Mouse (Mus musculus): ENCODE data around the gene Akap13. TPM values are rescaled to one million over a fixed set of nuclear protein-coding genes. Genes with fewer than 3 reads are reported as not detected.

The Akap13 gene
- total RNA-seq, 1 experiment: 24.6 TPM

GRCm38 (mm10) chr7:75679631-75680030 lies 224.3 kb downstream of the Akap13 start:
- H3K27ac ChIP-seq (ENCODE audit: insufficient read depth, low read depth, low read length, poor library complexity, severe bottlenecking): no peak overlapping the region
- H3K4me3 ChIP-seq (ENCODE audit: insufficient read depth in 1 of 2, low read depth in 1 of 2, low read length in 2 of 2, poor library complexity in 1 of 2, severe bottlenecking in 1 of 2): no peak overlapping the region
- TF ChIP-seq HCFC1 (IDR thresholded peaks at IDR 0.05; ENCODE audit: borderline replicate concordance, insufficient read depth, low read length): no peak
- TF ChIP-seq ZNF384 (IDR thresholded peaks at IDR 0.05; ENCODE audit: low read depth, low read length): no peak
- no peak for TF ChIP-seq ZC3H11A (IDR thresholded peaks at IDR 0.05; ENCODE audit: borderline replicate concordance, low read depth, low read length)
- no peak for TF ChIP-seq MAFK (IDR thresholded peaks at IDR 0.05; ENCODE audit: insufficient read depth, low read depth, low read length)
- TF ChIP-seq CHD2 (IDR thresholded peaks at IDR 0.05; ENCODE audit: low read depth, low read length): no peak
- DNase-seq (ENCODE audit: low read depth, low spot score): no peak
- no peaks in the 10 kb centered on the region for H3K9me3 ChIP-seq (ENCODE audit: control insufficient read depth, insufficient read depth, low read depth, low read length)
- H3K9ac ChIP-seq (ENCODE audit: insufficient read depth, low read depth, low read length, poor library complexity, severe bottlenecking): no peak overlapping the region
- in situ Hi-C loops (cut with MboI; ENCODE audit: low sequenced_read_pairs in 2 of 2, unreplicated experiment in 2 of 2): no loop called here
- peaks cover 3% of the 10 kb centered on the region for H3K36me3 ChIP-seq (ENCODE audit: control insufficient read depth, insufficient read depth, low read length, poor library complexity, severe bottlenecking)
- H3K4me1 ChIP-seq (ENCODE audit: control insufficient read depth in 2 of 2, insufficient read depth in 2 of 2, low read length in 2 of 2, poor library complexity in 1 of 2): no peaks in the 10 kb centered on the region

- H3K27ac ChIP-seq (ENCODE audit: insufficient read depth, low read depth, low read length, poor library complexity, severe bottlenecking): no peak overlapping the region
- in situ Hi-C loops (cut with MboI; ENCODE audit: low sequenced_read_pairs in 2 of 2, unreplicated experiment in 2 of 2): no loop called here
These were observed 227.6 kb downstream of the Akap13 start for GRCm38 (mm10) chr7:75682901-75683300.

GRCm38 (mm10) chr7:75683410-75683809 lies 228.1 kb downstream of the Akap13 start:
- Histone ChIP-seq H3K27ac (ENCODE audit: insufficient read depth, low read depth, low read length, poor library complexity, severe bottlenecking) (no peak overlapping the region), H3K9me3 (ENCODE audit: control insufficient read depth, insufficient read depth, low read depth, low read length) (no peaks in the 10 kb centered on the region), H3K4me1 (ENCODE audit: control insufficient read depth in 2 of 2, insufficient read depth in 2 of 2, low read length in 2 of 2, poor library complexity in 1 of 2) (no peaks in the 10 kb centered on the region), H3K36me3 (ENCODE audit: control insufficient read depth, insufficient read depth, low read length, poor library complexity, severe bottlenecking) (no peaks in the 10 kb centered on the region), H3K9ac (ENCODE audit: insufficient read depth, low read depth, low read length, poor library complexity, severe bottlenecking) (no peak overlapping the region), H3K4me3 (ENCODE audit: insufficient read depth in 1 of 2, low read depth in 1 of 2, low read length in 2 of 2, poor library complexity in 1 of 2, severe bottlenecking in 1 of 2) (no peak overlapping the region)
- DNase-seq (ENCODE audit: low read depth, low spot score): no peak
- in situ Hi-C loops (cut with MboI; ENCODE audit: low sequenced_read_pairs in 2 of 2, unreplicated experiment in 2 of 2): no loop called here
- no peak for TF ChIP-seq HCFC1 (IDR thresholded peaks at IDR 0.05; ENCODE audit: borderline replicate concordance, insufficient read depth, low read length)
- no peak for TF ChIP-seq ZC3H11A (IDR thresholded peaks at IDR 0.05; ENCODE audit: borderline replicate concordance, low read depth, low read length)
- no peak for TF ChIP-seq CHD2 (IDR thresholded peaks at IDR 0.05; ENCODE audit: low read depth, low read length)
- no peak for TF ChIP-seq MAFK (IDR thresholded peaks at IDR 0.05; ENCODE audit: insufficient read depth, low read depth, low read length)
- no peak for TF ChIP-seq ZNF384 (IDR thresholded peaks at IDR 0.05; ENCODE audit: low read depth, low read length)

More at GRCm38 (mm10) chr7:75682901-75683300, 227.6 kb downstream of the Akap13 start:
- Histone ChIP-seq H3K9me3 (ENCODE audit: control insufficient read depth, insufficient read depth, low read depth, low read length) (no peaks in the 10 kb centered on the region), H3K4me3 (ENCODE audit: insufficient read depth in 1 of 2, low read depth in 1 of 2, low read length in 2 of 2, poor library complexity in 1 of 2, severe bottlenecking in 1 of 2) (no peak overlapping the region), H3K36me3 (ENCODE audit: control insufficient read depth, insufficient read depth, low read length, poor library complexity, severe bottlenecking) (no peaks in the 10 kb centered on the region), H3K9ac (ENCODE audit: insufficient read depth, low read depth, low read length, poor library complexity, severe bottlenecking) (no peak overlapping the region), H3K4me1 (ENCODE audit: control insufficient read depth in 2 of 2, insufficient read depth in 2 of 2, low read length in 2 of 2, poor library complexity in 1 of 2) (no peaks in the 10 kb centered on the region)
- no peak for DNase-seq (ENCODE audit: low read depth, low spot score)
- TF ChIP-seq ZNF384 (IDR thresholded peaks at IDR 0.05; ENCODE audit: low read depth, low read length): no peak
- TF ChIP-seq ZC3H11A (IDR thresholded peaks at IDR 0.05; ENCODE audit: borderline replicate concordance, low read depth, low read length): no peak
- TF ChIP-seq HCFC1 (IDR thresholded peaks at IDR 0.05; ENCODE audit: borderline replicate concordance, insufficient read depth, low read length): no peak

- in situ Hi-C loops (cut with MboI; ENCODE audit: low sequenced_read_pairs in 2 of 2, unreplicated experiment in 2 of 2): no loop called here
- H3K9ac ChIP-seq (ENCODE audit: insufficient read depth, low read depth, low read length, poor library complexity, severe bottlenecking): no peak overlapping the region
- H3K4me3 ChIP-seq (ENCODE audit: insufficient read depth in 1 of 2, low read depth in 1 of 2, low read length in 2 of 2, poor library complexity in 1 of 2, severe bottlenecking in 1 of 2): no peak overlapping the region
- no peak overlapping the region for H3K27ac ChIP-seq (ENCODE audit: insufficient read depth, low read depth, low read length, poor library complexity, severe bottlenecking)
- H3K4me1 ChIP-seq (ENCODE audit: control insufficient read depth in 2 of 2, insufficient read depth in 2 of 2, low read length in 2 of 2, poor library complexity in 1 of 2): no peaks in the 10 kb centered on the region
- DNase-seq (ENCODE audit: low read depth, low spot score): no peak
- no peaks in the 10 kb centered on the region for H3K9me3 ChIP-seq (ENCODE audit: control insufficient read depth, insufficient read depth, low read depth, low read length)
- no peak for TF ChIP-seq ZC3H11A (IDR thresholded peaks at IDR 0.05; ENCODE audit: borderline replicate concordance, low read depth, low read length)
- no peak for TF ChIP-seq MAFK (IDR thresholded peaks at IDR 0.05; ENCODE audit: insufficient read depth, low read depth, low read length)
- no peak for TF ChIP-seq ZNF384 (IDR thresholded peaks at IDR 0.05; ENCODE audit: low read depth, low read length)
- no peak for TF ChIP-seq CHD2 (IDR thresholded peaks at IDR 0.05; ENCODE audit: low read depth, low read length)
- no peak for TF ChIP-seq HCFC1 (IDR thresholded peaks at IDR 0.05; ENCODE audit: borderline replicate concordance, insufficient read depth, low read length)
- H3K36me3 ChIP-seq (ENCODE audit: control insufficient read depth, insufficient read depth, low read length, poor library complexity, severe bottlenecking): no peaks in the 10 kb centered on the region
These were observed 229.6 kb downstream of the Akap13 start for GRCm38 (mm10) chr7:75684976-75685375.
